Mouse (Mus musculus) brain, embryonic 14.5 days (tissue): Measurements from ENCODE around the gene Tbl3. TPM values are rescaled to one million over a fixed set of nuclear protein-coding genes. Genes with fewer than 3 reads are reported as not detected.

Experiments used
- DNase-seq: peaks from one replicate; pipeline ENCODE4 v3.0.0-alpha.2; 2011; ENCODE audit warnings: low read depth
- CTCF ChIP-seq: fragments of 200-500 bp; IDR thresholded peaks from 2 replicates; pipeline ENCODE4 v1.5.1; 2012; ENCODE audit warnings: inconsistent platforms, mild to moderate bottlenecking, moderate library complexity, borderline replicate concordance; ENCODE audit not compliant: insufficient read depth, insufficient read length; ENCODE audit errors: extremely low read depth
- POLR2A ChIP-seq: fragments of 200-500 bp; IDR thresholded peaks from 2 replicates; pipeline ENCODE4 v1.6.1; 2012; ENCODE audit warnings: mild to moderate bottlenecking, inconsistent platforms, borderline replicate concordance; ENCODE audit not compliant: poor library complexity, insufficient read depth, insufficient read length, severe bottlenecking; ENCODE audit errors: extremely low read depth
- polyA plus RNA-seq: library from polyadenylated mRNA; depleted of rRNA; stranded (reverse); fragments of >200 nt; gene quantifications from 2 replicates; pipeline ENCODE4 v1.2.3, GENCODE M21; 2012; rRNA removed

Tbl3 gene
- 75.0 and 95.7 TPM in 2 replicates for polyA plus RNA-seq

DNA sequence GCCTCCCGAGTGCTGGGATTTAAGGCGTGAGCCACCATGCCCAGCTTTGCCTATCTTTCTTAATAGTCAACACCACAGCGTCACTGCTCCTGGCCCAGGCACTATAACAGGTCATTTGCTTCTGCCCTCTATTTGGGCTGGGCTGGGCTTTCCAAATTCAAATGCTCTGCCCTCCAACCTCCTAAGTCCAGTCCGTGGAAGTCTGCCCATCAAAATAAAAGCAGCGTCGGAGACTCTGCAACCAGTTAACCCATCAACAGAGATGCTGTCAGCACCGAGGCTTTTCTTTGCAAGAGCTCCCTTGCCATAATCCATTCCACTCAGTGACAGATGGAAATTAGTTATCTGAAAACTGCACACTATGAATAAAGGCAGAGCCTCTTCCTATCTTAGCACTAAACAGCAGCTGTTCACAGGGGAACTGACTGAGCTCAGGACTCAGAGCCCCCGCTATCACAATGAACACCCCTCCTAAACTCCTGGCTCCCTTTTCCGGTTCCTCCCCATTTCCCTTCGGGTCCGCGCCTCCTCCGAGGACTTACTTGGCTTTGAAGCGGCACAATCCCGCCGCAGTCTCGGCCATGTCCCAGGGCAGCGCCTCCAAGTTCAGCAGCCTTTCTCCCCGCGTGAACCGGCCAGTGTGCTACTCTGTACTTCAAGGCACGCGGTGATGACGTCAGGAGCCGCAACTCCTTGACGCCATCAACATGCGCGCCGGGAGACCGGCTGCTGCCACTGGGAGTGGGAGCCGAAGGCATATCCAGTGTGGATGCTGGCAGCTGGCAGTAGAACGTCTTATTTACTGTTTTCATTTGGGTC is at the start of gene Tbl3:
Gene Tbl3, minus strand, starts transcription at position 679 of the 819 bp plus-strand sequence.
- TF ChIP-seq POLR2A (peak; percentile 44; the same call in 1 of the 2 replicates), CTCF (no peak)
- peak; percentile 98 for DNase-seq

DNA sequence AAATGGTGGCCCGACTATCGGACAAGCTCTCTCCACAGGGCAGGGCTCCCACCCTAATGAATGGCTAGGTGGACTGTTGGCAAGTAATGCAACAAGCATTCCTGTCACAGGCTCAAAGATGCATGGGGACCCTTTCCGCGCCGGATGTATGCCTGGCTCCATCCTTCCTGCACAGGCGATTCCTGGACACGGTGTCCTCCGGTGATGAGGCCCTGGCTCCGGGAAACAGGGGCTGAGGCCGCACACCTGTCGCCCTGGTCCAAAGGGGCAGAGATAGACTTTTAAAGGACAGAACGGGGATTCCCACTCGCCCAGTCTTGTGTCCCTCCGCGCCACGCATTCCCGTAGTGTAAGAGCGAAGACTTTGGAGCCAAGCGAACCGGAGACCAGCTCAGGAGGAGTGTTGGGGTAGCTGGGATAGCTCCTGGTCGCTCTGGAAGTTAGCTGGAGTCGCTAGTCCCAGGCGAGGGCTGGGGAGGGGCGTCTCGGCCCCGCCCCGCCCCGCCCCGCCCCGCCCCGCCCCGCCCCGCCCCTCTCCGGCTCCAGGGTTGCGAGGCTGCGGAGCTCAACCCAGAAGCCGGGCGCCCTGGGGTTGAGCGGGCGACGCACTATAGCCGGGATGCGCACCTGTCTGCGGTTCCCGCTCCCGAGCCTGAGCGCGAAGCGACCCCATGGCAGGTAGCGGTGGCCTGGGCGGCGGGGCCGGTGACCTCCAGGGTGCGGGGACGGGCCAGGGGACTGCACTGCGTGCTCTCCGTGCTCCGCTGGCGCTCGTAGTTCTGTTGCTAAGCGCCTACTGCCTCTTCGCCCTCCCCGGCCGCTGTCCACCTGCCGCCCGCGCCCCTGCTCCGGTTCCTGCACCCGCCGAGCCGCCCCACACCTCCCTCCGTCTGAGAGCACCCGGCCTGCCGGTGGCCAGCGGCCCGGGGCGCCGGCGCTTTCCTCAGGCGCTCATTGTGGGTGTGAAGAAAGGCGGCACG is 45.2 kb upstream of the Tbl3 start, which contains the start of gene Hs3st6:
Gene Hs3st6, plus strand, starts transcription at position 574 of the 980 bp plus-strand sequence.
- DNase-seq, result peak; percentile 9
- TF ChIP-seq CTCF (no peak), POLR2A (no peak)

DNA sequence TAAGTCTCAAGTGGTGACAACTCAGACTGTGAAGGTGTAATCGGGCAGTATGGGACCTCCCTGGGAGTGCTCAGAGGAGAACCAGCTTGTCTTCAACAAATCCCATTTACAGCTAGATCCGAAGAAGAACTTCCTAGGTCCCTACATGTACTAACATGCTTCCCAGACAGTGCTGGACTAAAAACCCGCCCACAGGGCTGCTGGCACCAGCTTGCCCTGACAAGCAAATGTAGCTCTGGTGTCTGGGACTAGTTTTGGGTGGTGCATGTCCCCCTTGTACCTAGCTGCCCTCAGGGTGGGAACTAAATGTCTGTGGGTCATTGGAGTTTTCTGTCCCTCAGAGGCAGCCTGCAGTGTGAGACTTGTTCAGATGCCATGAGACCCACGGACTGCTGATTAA is 44.1 kb upstream of the Tbl3 start:
- no peak for DNase-seq
- TF ChIP-seq CTCF (no peak), POLR2A (no peak)

DNA sequence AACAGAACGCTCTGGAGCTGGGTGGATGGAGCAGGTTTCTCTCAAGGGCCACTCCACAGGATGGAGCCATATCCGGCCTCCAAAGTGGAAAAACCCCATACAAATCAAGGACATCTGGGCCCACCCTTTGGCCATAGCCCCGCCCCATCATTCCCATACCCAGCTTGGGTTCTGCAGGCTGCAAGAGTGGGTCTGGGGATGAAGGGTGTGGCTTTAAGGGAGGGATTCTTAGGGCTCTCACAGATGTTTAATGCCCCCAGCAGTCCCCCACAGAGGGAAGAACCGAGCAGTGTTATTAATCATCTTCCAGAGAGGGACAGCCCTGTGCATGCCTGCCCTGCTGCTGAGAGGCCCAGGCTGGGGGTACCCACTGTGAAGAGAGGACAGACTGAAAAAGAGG is 39.5 kb upstream of the Tbl3 start:
- DNase-seq, result no peak

DNA sequence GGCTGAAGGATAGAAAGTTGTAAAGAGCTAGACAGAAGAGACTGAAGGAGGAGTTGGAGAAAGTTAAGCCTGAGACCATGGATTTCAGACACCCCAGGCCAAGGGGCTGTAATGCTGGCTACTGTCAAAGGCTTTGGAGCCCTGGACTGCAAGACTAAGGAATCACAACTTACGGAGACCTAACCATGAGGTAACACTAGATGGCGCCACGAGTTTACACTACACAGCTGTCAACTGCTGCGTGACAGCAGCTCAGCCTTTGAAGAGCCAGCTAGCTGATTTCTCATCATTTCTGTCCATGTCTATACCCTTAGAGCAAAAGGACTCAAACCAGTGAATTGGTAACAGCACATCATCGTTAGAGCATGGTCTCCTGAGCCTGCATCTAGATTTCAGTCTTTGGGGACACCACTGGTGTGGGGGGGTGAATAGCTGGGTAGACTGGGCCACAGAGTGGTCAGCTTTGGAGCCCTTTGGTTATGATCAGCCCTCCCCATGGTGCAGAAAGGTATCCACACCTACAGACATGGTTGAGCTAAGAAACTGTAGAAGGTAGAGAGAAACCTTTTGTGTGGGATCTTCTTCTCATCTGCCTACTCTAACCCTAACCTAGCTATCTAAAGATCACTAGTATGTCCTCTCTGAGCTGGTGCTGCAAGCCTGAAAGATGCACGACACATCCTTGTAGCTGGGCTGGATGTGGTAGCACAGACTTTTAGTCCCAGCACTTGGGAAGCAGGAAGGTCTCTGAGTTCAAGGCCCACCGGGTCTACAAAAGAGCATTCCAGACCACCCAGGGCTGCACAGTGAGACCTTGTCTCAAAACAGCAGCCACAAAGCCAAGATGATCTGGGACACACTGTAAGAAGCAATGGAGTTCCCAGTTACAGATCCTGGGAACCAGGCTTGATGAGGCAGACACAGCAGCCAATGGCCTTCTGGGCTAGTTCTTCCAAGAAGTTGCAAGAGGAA is 38.4 kb upstream of the Tbl3 start:
- DNase-seq, result peak; percentile 95
- TF ChIP-seq CTCF, result peak; percentile 87
- TF ChIP-seq POLR2A, result no peak

More for the DNA sequence above, 39.5 kb upstream of the Tbl3 start:
- TF ChIP-seq POLR2A (no peak), CTCF (no peak)

DNA sequence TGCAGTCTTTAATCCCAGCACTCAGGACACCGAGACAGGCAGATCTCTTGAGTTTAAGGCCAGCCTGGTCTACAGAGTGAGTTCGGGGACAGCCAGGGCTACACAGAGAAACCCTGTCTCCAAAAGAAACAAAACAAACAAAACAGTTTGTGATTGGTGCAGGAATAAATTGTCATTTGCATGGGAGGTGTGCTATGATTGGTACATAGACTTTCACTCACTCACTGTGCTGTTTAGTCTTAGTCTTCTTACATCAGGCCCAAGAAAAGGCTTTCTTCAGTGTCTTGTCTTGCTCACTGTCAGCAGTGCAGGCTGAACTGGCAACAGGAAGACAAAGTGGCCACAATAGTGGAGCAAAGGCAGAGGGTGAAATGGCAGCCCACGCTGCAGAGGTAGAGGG is 36.9 kb upstream of the Tbl3 start:
- no peak for TF ChIP-seq POLR2A
- TF ChIP-seq CTCF, result no peak
- no peak for DNase-seq

DNA sequence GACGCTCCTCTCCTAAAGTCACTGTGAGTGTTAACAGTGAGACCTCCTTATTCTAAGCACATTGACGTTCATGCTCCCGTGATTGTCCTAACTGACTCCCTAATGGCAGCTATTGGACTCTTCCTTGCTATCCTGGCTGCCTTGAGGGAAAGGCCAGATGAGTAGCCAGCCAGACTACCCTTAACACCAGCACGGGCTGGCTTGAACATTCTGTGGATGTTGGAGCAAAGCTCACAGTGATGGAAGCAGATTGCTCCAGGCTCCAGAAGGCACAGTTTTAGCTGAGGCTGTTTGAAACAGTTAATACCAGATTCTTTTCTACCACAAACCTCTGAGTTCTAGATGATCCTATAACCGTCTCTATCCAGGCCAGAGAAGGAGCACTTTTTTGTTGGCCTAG is 36.4 kb upstream of the Tbl3 start:
- TF ChIP-seq CTCF, result no peak
- no peak for TF ChIP-seq POLR2A
- no peak for DNase-seq

DNA sequence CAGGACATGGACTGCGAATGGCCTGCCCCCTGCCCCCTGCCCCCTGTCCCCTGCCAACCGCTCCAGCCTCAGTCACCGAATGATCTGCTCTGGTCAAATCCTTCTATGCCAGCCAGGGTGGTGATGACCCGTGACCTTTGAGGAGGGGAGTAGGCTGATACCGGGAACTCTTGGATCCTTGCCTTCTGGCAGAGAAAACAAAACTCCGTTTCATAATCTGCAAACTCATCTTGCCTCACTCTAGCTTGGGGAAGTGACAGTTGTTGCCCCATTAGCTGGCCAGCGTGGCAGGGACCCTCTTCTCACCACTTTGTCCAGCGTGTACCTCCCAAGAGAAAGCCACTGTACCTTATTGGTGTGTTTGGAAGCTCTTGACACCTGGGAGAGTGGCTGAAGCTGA is 34.8 kb upstream of the Tbl3 start:
- no peak for DNase-seq
- TF ChIP-seq CTCF (no peak), POLR2A (no peak)

DNA sequence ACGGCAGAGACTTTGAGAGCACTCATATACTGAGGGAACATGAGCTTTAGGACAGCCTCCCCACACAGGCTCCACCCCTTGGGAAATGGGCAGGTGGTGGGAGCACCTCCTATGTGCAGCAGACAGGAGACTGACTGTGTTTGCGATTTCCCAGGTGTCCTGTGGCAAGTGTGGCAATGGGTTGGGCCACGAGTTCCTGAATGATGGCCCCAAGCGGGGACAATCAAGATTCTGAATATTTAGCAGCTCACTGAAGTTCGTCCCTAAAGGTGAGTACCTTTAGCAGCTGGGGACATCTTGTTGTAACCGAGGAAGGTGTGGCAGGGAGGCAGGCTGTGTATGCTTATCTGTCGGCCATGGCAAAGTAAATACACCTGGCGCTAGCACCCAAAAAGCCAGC is 32.5 kb upstream of the Tbl3 start:
- no peak for TF ChIP-seq POLR2A
- no peak for TF ChIP-seq CTCF
- DNase-seq, result no peak

DNA sequence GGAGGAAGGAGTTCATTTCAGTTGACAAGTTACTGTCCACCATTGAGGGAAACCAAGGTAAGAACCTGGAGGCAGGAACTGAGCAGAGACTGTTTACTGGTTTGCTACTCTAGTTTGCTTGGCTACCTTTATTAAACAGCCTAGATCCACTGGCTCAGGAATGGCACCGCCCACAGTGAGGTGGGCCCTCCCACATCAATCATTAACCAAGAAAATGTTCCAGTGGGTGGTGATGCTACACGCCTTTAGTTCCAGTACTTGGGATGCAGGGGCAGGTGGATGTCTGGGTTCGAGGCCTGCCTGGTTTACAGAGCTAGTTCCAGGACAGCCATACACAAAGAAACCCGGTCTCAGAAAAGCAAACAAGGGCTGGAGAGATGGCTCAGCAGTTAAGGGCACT is 30.8 kb upstream of the Tbl3 start:
- no peak for DNase-seq

More for the DNA sequence above, 30.8 kb upstream of the Tbl3 start:
- no peak for TF ChIP-seq POLR2A
- no peak for TF ChIP-seq CTCF
